Mouse (Mus musculus) kidney, postnatal 25 days (tissue): Measurements from ENCODE around the gene Gm10382.
"Not testable (repeated sequence)": the region's sequence is repeated elsewhere in the genome, so short reads cannot be mapped to it uniquely, and the experiment has no call there.

Source experiments
- DNase-seq, 2 experiments: peaks; one replicate each; pipeline ENCODE4 v3.0.0; 2021; ENCODE audit warnings: mixed read lengths in 2 of 2

Gene Gm10382

DNA sequence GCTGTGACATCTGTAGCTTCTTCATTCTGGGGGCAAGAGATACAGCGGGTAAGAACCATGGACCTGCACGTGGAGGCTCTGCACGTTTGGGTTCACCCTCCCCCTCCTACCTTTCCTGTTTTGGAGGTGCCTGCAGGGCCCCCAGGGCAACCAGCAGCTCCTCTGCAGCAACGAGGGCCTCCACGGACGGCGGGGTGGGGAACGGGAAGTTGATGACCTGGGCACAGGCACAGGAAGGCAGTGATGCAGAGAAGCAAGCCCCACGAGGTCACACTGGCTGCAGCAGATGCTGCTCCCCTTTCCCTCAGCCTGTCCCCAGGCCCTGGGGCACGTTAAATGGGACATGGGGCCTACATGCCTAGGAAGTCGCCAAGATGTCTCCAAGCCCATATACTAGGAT, 30.0 kb downstream of the Gm10382 start:
- no peak for DNase-seq

DNA sequence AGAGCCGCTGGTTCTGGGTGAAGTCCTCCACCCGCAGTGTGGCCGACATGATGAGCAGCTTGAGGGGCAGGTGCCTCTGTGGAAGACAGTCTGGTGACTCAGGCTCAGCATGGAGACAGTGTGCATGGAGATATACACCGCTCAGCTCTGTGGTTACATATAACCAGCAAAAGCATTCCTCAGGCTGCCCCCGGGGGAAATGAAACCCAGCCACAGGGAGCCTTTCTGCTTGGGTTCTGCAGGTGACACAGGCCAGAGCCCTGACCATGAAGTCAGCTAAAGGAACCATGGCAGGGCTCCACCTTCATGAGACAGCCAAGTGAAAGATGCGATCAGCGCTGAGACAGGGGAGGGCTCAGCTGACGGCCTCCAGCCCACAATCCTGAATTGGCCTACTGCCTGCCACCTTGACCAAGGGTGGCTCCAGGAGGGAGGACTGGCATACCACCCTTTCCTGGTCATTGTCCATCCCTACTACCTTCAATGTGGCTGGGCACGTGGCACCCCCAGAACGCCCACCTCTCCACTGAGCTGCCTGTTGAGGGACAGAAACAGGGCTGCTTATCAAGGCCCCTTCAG, 36.7 kb downstream of the Gm10382 start:
- no peak for DNase-seq

DNA sequence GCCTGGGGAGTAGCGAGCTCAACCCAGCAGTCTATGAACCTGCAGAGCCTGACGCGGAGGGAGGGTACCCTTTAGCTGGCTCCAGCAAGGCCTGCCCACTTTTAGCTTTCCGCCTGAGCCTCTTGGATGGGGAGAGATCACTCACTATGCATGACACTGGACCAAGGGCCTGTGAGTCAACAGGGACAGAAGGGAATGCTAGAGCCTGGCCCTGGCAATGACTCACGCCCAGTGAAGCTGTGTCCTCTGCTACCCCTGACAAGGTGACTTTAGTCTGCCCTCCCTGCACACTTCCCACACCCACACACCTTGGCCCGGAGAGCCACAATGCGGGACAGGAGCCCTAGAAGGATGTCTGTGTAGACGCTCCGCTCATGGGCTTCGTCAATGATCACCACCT, 37.2 kb downstream of the Gm10382 start:
- no peak for DNase-seq

DNA sequence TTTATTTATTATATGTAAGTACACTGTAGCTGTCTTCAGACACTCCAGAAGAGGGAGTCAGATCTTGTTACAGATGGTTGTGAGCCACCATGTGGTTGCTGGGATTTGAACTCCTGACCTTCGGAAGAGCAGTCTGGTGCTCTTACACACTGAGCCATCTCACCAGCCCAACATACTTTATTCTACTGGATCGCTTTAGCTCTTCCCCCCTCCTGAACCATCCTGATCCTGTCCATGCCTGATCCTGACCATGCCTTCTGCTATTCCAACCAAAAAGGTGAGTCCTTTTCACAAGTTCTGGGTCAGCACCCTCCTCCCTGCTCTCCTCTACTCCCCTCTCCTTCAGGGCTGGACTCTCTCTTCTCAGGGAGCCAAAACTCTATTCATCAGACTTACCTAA, 43.2 kb downstream of the Gm10382 start:
- DNase-seq, result not testable (repeated sequence)

DNA sequence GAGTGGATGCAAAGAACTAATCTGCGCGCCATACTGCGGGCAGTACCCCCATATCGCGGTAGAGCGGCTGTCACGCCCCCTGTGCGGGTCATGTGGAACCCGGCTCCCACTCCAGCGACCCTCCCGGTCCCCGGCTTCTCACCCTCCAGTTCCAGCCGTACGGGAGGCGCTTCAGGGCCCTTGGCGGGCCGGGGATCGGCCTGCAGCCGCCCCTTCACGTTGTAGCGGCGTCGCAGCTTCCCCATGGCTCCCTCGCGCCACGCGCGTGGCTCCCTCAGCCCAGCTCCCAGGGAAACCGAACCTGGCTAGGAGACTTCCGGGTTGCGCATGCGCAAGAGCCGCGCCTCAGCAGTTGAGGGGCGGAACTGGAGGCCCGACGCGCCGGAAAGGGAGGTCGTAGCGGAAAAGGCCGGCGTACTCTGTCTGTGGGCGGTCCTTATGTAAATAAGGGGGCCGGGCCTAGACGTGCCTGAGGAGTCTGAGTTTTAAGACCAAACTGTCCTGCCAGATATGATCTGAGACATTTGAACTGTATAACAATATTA, 44.7 kb downstream of the Gm10382 start, which contains the start of gene Dhx37:
Gene Dhx37, minus strand, starts transcription at position 329 of the 545 bp plus-strand sequence.
- peak; percentile 95 to 97 for DNase-seq

DNA sequence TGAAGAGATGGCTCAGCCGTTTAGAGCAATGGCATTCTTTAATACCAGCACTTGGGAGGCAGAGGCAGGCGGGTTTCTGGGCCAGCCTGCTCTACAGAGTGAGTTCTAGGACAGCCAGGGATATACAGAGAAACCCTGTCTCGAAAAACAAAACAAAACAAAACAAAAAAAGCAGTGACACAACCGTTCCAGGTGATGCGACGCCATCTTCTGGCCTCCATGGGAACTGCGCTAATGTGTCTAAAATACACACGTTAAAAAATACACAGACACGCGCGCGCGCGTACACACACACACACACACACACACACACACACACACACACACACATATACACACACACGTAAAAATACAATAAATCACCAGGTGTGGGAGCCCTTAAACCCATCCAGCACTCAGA, 45.2 kb downstream of the Gm10382 start:
- peak in 1 of 2 experiments; percentile 7 for DNase-seq
